Mouse (Mus musculus): ENCODE results near the gene Prkar1a.
"Not testable (repeated sequence)": the region's sequence is repeated elsewhere in the genome, so short reads cannot be mapped to it uniquely, and the experiment has no call there.

Gene Prkar1a

GRCm38 (mm10) chr11:109649206-109649605 lies at the start of gene Prkar1a:
Gene Prkar1a, plus strand, starts transcription at chr11:109649405.
- in situ Hi-C loops (cut with MboI, MseI): no loop called here

GRCm38 (mm10) chr11:109607600-109607999 lies 41.6 kb upstream of the Prkar1a start:
- in situ Hi-C loops (cut with MboI, MseI): no loop called here

DNA sequence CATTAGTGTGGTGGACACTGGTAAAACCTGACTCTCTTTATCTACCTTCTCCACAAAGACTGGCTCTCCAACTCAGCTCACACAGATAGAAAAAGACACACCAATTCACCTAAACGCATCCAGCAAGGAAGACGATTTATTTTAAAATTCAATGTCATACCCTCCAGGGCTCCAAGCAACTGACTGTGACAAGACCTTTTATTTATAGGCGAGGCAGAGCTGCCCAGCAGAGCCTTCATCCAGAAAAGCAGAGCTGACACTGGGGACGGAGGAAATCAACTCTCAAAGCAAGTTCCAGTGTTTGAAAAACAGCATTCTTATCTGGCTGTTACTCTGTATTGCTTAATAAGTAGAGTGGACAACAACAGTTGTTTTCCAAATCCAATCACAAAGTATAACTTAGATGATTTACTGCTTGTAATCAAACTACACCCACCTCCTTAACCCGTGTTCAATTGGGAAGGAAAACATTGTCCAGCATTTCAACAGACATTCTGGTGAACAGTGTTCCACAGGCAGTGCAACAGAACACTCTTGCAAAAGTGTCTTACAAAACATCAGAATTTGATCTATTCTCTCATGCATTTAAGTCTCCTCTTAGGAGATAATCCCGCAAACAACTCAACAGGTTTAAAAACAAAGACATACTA lies 40.1 kb upstream of the Prkar1a start:
- in situ Hi-C loops (cut with MboI, MseI): no loop called here

GRCm38 (mm10) chr11:109610046-109610794 lies 39.0 kb upstream of the Prkar1a start:
- in situ Hi-C loops (cut with MboI, MseI): no loop called here

DNA sequence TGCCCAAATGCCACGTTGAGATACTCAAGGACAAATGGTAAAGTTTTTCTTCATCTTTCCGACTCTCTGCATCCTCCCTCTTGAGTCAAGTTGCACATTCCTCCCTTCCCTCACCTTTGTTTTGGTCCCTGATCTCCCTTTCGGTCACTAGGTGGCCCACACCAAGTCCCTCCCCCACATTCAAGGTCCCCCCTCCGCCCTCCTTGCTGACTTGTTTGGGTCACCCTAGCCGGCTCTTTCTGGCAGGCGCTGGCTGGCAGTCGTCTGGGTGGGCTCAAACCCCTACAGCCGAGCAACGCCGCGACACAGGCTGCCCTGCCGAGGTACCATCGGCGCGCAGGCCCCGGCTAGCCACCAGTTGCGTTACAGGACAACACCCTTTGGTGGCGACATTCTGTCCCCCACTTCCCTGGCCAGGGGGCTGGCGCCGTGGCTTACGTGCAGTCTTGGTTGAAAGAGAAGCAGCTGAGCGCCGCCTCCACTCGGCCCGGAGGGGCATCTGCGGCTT lies 38.4 kb upstream of the Prkar1a start:
- in situ Hi-C loops (cut with MboI, MseI): no loop called here

DNA sequence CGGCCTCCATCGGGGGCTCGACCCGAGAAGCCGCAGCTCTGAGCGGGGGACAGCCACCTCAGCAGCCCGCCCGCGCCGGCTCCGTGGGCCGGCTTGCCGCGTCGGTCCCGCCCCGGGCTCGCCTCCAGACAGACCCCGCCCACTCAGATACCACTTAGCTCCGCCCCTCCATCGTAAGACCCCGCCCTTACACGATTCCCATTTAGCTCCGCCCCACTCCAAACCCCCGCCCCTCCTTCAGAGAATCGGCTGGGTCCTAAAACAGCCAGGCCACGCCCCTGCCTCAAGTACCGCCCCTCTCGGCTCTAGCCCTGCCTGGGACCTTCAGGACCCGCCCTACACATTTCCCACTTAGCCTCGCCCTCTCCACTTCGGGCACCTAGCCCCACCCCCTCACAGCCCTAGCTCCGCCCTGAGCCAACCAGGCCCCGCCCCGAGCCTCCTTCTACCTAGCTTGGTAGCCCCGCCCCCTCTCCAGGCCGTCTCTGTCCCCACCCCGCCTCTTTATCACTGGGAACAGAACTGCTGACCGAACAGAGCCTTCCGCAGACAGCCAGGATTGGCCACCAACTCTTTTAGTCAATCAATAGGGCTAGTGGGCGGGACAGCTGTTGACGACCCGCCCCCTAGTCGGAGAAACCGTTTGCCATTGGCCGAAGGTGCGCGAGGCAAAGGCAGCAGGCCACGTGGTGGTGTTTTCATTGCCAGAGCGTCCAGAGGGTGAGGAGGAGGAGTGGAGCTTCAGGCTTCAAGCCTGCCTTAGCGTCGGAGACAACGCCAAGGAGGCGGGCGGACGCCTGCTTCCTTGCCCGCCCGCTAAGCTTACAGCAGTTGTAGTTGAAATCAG lies 37.7 kb upstream of the Prkar1a start, which contains the start of gene Wipi1:
Gene Wipi1 (minus strand): TSS at position 665 of the 847 bp plus-strand sequence.
- in situ Hi-C loops (cut with MboI, MseI): no loop called here

DNA sequence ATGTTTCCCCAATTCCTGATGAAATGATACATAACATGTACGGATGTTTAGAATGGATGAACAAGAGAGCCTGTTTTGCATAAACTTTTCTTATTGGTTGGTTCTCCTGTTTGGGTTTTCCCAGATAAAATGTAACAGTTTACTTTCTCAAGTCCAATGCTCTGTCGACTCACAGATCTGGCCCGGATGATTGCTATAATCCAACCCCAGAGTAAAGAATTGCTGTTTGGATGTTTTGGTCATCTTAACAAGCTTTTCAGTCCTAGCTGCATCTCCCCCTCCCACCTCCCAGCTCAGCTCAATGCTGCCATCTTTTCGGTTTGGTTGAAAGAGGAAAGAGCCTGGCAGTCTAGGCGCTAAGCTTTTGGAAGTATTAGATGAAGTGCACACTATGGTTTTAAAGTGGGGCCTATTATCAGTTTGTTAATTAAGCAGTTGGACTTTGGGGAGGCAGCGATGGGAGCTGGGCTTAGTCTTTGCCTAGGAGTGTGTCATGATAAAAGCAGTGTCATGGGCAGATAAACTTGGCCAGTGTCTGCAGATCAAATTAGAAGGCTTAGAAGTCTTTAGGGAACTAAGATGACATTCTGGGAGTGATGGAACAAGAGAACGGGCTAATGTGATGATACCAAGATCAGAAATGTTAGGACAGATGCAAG lies 36.2 kb upstream of the Prkar1a start:
- in situ Hi-C loops (cut with MboI, MseI): no loop called here

- in situ Hi-C loops (cut with MboI, MseI): no loop called here
These were observed 33.9 kb upstream of the Prkar1a start for GRCm38 (mm10) chr11:109615286-109615685.

GRCm38 (mm10) chr11:109616352-109616751 lies 32.9 kb upstream of the Prkar1a start:
- in situ Hi-C loops (cut with MboI, MseI): no loop called here

- in situ Hi-C loops (cut with MboI, MseI): no loop called here
These were observed 32.4 kb upstream of the Prkar1a start for GRCm38 (mm10) chr11:109616766-109617165.

DNA sequence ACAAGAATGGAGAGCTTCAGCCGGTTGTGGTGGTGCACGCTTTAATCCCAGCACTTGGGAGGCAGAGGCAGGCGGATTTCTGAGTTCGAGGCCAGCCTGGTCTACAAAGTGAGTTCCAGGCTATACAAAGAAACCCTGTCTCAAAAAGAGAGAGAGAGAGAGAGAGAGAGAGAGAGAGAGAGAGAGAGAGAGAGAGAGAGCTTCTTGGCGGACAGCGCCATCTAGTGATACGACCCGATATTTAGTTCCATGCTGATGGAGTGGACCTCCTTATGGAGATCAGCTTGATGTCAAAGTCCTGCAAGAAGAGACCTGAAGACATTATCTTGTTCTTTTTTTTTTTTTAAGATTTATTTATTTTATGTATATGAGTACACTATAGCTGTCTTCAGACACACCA lies 30.1 kb upstream of the Prkar1a start:
- in situ Hi-C loops (cut with MboI, MseI): not testable (repeated sequence)

GRCm38 (mm10) chr11:109620356-109620755 lies 28.8 kb upstream of the Prkar1a start:
- in situ Hi-C loops (cut with MboI, MseI): no loop called here

- in situ Hi-C loops (cut with MboI, MseI): no loop called here
These were observed 28.0 kb upstream of the Prkar1a start for GRCm38 (mm10) chr11:109621183-109621582.

GRCm38 (mm10) chr11:109622518-109623037 lies 26.6 kb upstream of the Prkar1a start:
- in situ Hi-C loops (cut with MboI, MseI): no loop called here

GRCm38 (mm10) chr11:109623238-109623637 lies 26.0 kb upstream of the Prkar1a start:
- in situ Hi-C loops (cut with MboI, MseI): no loop called here

DNA sequence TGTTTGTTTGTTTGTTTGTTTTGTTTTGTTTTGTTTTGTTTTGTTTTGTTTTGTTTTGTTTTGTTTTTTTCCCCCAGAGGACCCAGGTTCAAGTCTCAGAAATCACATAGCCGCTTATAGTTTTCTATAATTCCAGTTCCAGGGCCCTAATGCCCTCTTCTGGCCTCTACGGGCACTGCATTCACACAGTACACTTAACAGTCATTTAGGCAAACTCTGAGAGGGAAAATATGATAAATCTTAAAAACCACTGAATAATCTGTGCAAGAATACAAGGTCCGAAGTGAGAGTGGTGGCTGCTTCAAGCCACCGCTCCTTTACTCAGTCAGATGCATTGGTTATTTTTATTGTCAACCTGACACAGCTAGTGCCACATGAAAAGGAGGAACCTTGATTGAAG lies 21.6 kb upstream of the Prkar1a start:
- in situ Hi-C loops (cut with MboI, MseI): no loop called here

DNA sequence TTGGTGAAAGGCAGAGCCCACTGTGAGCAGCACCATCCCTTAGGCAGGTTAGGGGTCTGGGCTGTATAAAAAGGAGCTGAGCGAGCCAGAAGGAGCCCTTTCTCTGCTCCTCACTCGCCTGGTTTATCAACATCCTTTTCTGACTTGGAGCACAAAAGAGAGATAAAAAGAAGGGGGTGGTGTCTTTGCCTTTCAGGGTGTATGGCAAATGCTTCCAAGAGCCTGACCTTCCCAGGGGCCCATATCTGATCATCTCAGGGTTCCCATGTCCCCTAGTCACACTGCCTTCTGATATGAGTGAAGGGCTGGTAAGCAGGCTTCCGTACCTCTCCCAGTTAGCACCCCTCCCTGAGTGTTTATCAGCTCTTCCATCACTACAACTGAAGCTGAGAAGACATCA lies 21.1 kb upstream of the Prkar1a start:
- in situ Hi-C loops (cut with MboI, MseI): no loop called here

- in situ Hi-C loops (cut with MboI, MseI): no loop called here
These were observed 20.1 kb upstream of the Prkar1a start for GRCm38 (mm10) chr11:109629021-109629521.

DNA sequence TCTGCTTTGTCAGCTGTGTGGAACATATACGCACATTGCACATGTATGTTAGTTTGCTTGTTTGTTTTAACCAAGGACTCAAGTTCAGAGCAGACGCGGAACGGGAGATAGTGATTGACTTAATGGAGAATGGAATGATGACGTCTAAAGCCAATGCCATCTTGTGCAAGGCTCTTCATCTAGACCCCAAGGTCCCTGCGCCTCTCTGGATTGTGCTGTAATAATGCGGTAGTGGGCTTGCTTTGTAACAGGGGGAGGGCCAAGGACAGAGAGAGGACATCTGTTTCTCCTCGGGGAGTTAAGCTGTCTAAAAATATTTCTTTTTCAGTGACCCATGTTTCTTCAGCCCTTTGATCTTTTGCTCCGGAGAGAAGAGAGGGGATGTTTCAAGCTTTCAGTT lies 14.3 kb upstream of the Prkar1a start:
- in situ Hi-C loops (cut with MboI, MseI): no loop called here

DNA sequence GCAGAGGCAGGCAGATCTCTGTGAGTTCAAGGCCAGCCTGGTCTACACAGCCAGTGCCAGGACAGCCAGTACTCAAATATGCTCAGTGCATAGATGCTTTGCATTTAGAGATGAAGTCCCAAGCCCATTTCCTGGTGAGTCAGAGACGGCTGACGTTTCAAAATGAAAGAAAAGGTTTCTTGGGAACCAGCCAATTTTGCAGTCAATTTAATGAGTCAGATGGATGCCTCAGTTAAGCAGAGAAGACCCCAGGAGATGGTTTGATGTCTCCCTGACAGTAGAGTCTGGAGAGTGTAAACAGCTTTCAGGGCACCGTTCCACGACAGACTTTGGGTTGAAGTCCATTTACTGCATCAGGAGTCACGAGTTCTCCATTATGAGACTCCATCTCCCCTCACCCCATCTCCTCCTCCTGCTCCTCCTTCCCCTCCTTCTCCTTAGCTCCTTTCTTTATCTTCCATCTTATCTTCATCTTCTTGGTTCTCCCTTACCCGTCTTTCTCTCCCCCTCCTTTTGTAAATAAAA lies 13.3 kb upstream of the Prkar1a start:
- in situ Hi-C loops (cut with MboI, MseI): no loop called here
